Mouse (Mus musculus) duodenum, adult 2 months (tissue): ENCODE measurements around the gene Dnmt3b. TPM values are rescaled to one million over a fixed set of nuclear protein-coding genes. Genes with fewer than 3 reads are reported as not detected.

ENCODE experiments used
- polyA plus RNA-seq: library from polyadenylated mRNA; depleted of rRNA; stranded (reverse); fragments of >200 nt; gene quantifications from 2 replicates; pipeline ENCODE4 v1.2.3, GENCODE M21; 2012; ENCODE audit warnings: low replicate concordance; rRNA removed

Dnmt3b gene
- 0.49 and 1.1 TPM in 2 replicates for polyA plus RNA-seq

DNA sequence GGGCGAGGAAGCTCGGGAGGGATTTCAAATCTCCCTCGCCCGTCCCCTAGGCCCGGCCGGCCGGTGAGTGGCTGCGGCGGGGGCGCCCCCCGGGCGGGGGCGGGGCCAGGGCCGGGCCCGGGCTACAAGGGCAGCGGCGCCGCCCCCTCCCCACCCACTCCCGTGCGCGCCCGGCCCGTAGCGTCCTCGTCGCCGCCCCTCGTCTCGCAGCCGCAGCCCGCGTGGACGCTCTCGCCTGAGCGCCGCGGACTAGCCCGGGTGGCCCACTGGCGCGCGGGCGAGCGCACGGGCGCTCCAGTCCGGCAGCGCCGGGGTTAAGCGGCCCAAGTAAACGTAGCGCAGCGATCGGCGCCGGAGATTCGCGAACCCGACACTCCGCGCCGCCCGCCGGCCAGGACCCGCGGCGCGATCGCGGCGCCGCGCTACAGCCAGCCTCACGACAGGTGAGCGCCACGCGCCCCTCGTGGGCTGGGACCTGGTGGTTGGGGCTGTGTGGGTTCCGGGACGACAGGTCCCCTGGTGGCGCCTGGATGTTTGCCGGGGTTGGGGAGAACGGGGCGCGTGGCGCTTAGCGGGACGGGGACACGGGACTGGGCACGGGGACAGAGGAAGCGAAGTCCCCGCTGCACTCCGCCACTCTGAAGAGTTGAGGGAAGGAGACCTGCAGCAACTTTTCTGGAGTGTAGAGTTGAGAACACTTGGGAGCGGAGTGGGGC, at the start of gene Dnmt3b:
Gene Dnmt3b (plus strand): TSS at position 153 of the 716 bp plus-strand sequence.

GRCm38 (mm10) chr2:153631976-153632870, 17.0 kb upstream of the Dnmt3b start, which contains the start of gene Commd7:
Gene Commd7, minus strand, starts transcription at chr2:153632781.

GRCm38 (mm10) chr2:153696352-153696751, 47.1 kb downstream of the Dnmt3b start, which contains the start of gene Dnmt3c:
Gene Dnmt3c, plus strand, starts transcription at chr2:153696652.

Other genes starting within 250 kb of the Dnmt3b start
- not detected in 2 replicates for gene 4930404H24Rik, start 156.7 kb upstream of the Dnmt3b start, polyA plus RNA-seq
- gene Nol4l, start 119.5 kb upstream of the Dnmt3b start, polyA plus RNA-seq = 19.7 and 24.5 TPM in 2 replicates
- gene Commd7, start 16.7 kb upstream of the Dnmt3b start, polyA plus RNA-seq = 16.3 and 18.4 TPM in 2 replicates
- gene Dnmt3c, start 47.2 kb downstream of the Dnmt3b start, polyA plus RNA-seq = not detected in 2 replicates
- 1.7 and 2.0 TPM in 2 replicates for gene Mapre1, start 91.8 kb downstream of the Dnmt3b start, polyA plus RNA-seq
- gene Efcab8, start 130.5 kb downstream of the Dnmt3b start, polyA plus RNA-seq = 0.13 and 0.22 TPM in 2 replicates
- gene Sun5, start 221.6 kb downstream of the Dnmt3b start, polyA plus RNA-seq = not detected in 2 replicates
- gene Bpifb2, start 225.6 kb downstream of the Dnmt3b start, polyA plus RNA-seq = 0.07 TPM in 1 of 2 replicates, not detected in the other